Mouse (Mus musculus) E14TG2a.4 (cell line): ENCODE data around the gene Psmd11.

Experiments
- CTCF ChIP-seq: conservative IDR thresholded peaks from 2 replicates; pipeline ENCODE4 v1.5.1; 2014; ENCODE audit warnings: low read length
- POU5F1 ChIP-seq: IDR thresholded peaks from 2 replicates; pipeline ENCODE4 v1.6.1; 2014; ENCODE audit warnings: low read length, borderline replicate concordance

DNA sequence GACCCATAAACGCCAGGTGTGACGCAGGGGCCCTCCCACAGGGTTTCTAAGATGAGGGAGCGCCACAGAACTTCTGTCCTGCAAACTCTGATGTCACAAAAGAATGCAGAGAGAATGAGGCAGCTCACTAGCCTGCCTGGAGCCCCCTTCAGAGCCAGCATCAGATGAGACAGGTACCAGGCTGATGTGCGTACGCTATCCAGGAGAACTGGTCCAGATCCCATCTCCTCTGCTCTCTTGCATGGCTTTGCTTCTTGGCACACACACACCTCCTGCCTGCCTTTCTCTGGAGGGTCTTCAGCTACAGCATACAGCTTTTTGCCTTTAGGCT, 80.7 kb downstream of the Psmd11 start:
- TF ChIP-seq CTCF (no peak), POU5F1 (no peak)
